Mouse (Mus musculus) liver, embryonic 16.5 days (tissue): ENCODE measurements at regions not wholly inside any gene's neighbourhood (a gene's known extent, or its start where the extent isn't known, plus 50 kb on each side); places are given as distances from the start of the nearest gene placed in this dataset.

Experiments
- ATAC-seq: fragments of 200-750 bp; cut with Nextera tagmentation; 2 replicates; pipeline ENCODE4 v1.8.0; 2017; ENCODE audit warnings: low read depth, mild to moderate bottlenecking, moderate number of reproducible peaks, moderate library complexity
- H3K27ac ChIP-seq: fragments of 300-500 bp; sonication (generic); 2 replicates; pipeline ENCODE4 v1.5.1; 2014; ENCODE audit warnings: mild to moderate bottlenecking, low read length
- H3K27me3 ChIP-seq: fragments of 300-500 bp; sonication (generic); 2 replicates; pipeline ENCODE4 v1.6.1; 2014; ENCODE audit warnings: low read depth, low read length, mixed read lengths; ENCODE audit not compliant: control insufficient read depth, insufficient read depth
- H3K36me3 ChIP-seq: fragments of 300-500 bp; sonication (generic); 2 replicates; pipeline ENCODE4 v1.6.1; 2014; ENCODE audit warnings: mild to moderate bottlenecking; ENCODE audit not compliant: control insufficient read depth, insufficient read depth
- H3K4me1 ChIP-seq: fragments of 300-500 bp; sonication (generic); 2 replicates; pipeline ENCODE4 v1.6.1; 2014; ENCODE audit warnings: low read depth, low read length, mixed read lengths; ENCODE audit not compliant: control insufficient read depth
- H3K4me2 ChIP-seq: fragments of 300-500 bp; sonication (generic); 2 replicates; pipeline ENCODE4 v1.6.1; 2014; ENCODE audit warnings: low read depth, low read length, mixed read lengths
- H3K4me3 ChIP-seq: fragments of 300-500 bp; sonication (generic); 2 replicates; pipeline ENCODE4 v1.5.1; 2014; ENCODE audit warnings: low read depth, mild to moderate bottlenecking, low read length
- H3K9ac ChIP-seq: fragments of 300-500 bp; sonication (generic); 2 replicates; pipeline ENCODE4 v1.6.1; 2014; ENCODE audit warnings: low read depth, low read length
- H3K9me3 ChIP-seq: fragments of 300-500 bp; sonication (generic); replicated peaks from 2 replicates; pipeline ENCODE4 v1.6.1; 2016; ENCODE audit warnings: low read length; ENCODE audit not compliant: control insufficient read depth
- WGBS: fragments of 180-500 bp; shearing (Covaris S2); extraction: QIAGEN DNeasy Blood & Tissue Kit; methylation state at CpG from one replicate; pipeline ENCODE4 v1.1.7; 2014; ENCODE audit not compliant: insufficient replicate concordance; 5-methylcytosine and 5-hydroxymethylcytosine counted together

- Histone ChIP-seq H3K9ac (no peak overlapping the region), H3K4me1 (no peaks in the 10 kb centered on the region), H3K27me3 (no peaks in the 10 kb centered on the region), H3K9me3 (no peaks in the 10 kb centered on the region), H3K4me3 (no peak overlapping the region), H3K36me3 (no peaks in the 10 kb centered on the region), H3K4me2 (no peak overlapping the region), H3K27ac (no peak overlapping the region)
- no peak for ATAC-seq
- WGBS = 70% methylated on average over 9 of the region's 9 CpGs
These were observed 78.2 kb upstream of the Fzd7 start for GRCm38 (mm10) chr1:59403831-59404547.

DNA sequence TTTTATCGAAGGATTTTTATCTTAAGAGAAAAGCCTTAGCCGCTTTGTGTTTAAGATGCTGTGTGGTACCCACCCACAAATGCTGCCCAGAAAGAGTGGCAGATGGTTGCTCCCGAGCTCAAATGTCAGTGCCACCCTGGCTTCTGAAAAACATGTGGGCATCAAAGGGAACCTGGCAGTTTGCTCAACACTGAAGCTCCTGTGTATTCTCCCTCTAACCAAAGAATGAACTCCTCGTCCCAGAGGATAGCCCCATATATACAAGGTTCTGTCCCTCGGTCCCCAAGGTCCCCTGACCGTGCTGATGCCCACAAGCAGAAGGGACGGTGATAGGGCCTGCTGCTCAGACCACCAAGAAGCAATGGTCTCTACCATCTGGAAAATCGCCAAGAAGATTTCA is 76.9 kb upstream of the Fzd7 start:
- H3K27me3 ChIP-seq = no peaks in the 10 kb centered on the region
- 63% methylated on average over 8 of the region's 8 CpGs for WGBS
- no peaks in the 10 kb centered on the region for H3K36me3 ChIP-seq
- no peaks in the 10 kb centered on the region for H3K9me3 ChIP-seq
- no peak for ATAC-seq
- no peak overlapping the region for H3K4me3 ChIP-seq
- H3K27ac ChIP-seq = no peak overlapping the region
- H3K4me2 ChIP-seq = no peak overlapping the region
- no peak overlapping the region for H3K9ac ChIP-seq
- H3K4me1 ChIP-seq = no peaks in the 10 kb centered on the region; the same call in 1 of the 2 replicates

DNA sequence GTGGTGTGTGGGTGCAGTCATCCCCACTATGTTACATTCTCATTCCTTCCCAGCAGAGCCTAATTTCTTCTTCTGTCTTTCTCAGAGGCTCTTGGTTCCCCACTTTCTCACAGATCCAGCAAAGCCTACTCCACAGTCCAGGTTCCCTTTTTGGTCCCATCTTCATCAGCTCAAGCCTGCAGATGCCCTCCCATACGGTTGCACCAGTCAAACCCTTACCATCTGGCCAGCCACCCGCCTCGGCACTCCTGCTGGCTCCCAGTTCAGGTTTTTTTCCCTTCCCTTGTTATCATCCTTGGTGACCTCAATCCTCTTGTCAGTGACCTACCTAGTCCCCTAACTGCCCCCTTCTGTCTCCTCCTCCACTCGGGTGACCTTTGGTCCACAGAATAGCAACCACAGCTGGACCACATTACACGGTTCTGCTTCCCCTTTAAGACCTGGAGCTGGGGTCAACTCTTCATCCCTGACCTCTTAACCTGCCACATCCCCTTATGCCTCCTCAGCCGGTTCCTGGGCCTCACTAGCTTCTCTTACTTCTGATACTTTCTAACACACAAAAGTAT is 75.4 kb upstream of the Fzd7 start:
- Histone ChIP-seq H3K27ac (no peak overlapping the region), H3K36me3 (no peaks in the 10 kb centered on the region), H3K27me3 (no peaks in the 10 kb centered on the region), H3K4me2 (no peak overlapping the region), H3K9ac (no peak overlapping the region), H3K4me3 (no peak overlapping the region), H3K9me3 (no peaks in the 10 kb centered on the region), H3K4me1 (no peaks in the 10 kb centered on the region; the same call in 1 of the 2 replicates)
- WGBS = 36% methylated on average over 6 of the region's 6 CpGs
- ATAC-seq = no peak

DNA sequence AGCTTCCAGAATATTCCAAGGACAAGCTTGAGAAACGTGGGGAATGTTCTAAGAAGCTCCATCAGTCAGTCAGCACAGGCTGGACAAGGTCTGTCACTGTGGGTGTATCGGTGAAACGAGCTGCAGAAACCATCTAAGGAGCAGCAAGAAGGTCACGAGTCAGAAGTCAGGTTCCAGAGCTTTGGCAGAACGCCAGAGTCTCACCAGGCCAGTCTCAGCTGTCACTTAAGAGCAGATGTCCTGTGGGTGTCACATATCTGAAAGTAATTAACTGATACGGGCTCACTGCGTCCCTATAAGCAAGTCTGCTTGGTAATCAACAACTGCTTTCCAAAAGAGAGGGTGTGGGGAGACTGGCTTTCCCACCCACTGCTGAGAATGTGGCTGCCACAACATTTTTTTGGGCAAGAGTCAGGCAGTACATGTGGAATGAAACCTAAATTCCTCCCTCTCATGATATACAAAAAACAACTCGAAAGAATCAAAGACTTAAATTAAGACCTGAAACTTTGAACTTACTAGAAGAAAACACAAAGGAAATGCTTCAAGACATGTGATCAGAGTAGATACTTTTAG is 72.6 kb upstream of the Fzd7 start:
- H3K27me3 ChIP-seq = no peaks in the 10 kb centered on the region
- no peaks in the 10 kb centered on the region for H3K9me3 ChIP-seq
- no peak overlapping the region for H3K27ac ChIP-seq
- no peak overlapping the region for H3K4me3 ChIP-seq
- WGBS = 20% methylated on average over 8 of the region's 8 CpGs
- no peak overlapping the region for H3K9ac ChIP-seq
- H3K4me1 ChIP-seq = no peaks in the 10 kb centered on the region; the same call in 1 of the 2 replicates
- no peaks in the 10 kb centered on the region for H3K36me3 ChIP-seq
- no peak overlapping the region for H3K4me2 ChIP-seq
- no peak for ATAC-seq

DNA sequence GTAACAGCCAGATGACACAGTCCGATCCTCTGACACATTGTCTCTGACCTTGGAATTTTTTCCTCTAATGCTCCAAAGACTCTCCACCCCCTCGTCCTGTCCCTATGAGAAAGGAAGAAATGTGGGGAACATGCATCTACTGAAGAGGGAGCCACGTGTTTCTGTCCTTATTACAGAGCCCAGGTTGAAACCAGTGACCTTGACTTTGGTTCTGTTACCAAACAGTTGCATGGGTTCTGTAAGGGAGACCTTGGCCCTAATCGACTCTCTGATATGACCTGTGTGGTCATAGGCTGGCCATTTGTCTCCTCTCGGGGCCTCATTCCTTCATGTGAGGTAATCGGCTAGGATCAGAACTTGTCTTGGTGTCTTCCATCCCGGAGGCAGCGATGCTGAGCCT is 69.0 kb upstream of the Fzd7 start:
- no peaks in the 10 kb centered on the region for H3K36me3 ChIP-seq

DNA sequence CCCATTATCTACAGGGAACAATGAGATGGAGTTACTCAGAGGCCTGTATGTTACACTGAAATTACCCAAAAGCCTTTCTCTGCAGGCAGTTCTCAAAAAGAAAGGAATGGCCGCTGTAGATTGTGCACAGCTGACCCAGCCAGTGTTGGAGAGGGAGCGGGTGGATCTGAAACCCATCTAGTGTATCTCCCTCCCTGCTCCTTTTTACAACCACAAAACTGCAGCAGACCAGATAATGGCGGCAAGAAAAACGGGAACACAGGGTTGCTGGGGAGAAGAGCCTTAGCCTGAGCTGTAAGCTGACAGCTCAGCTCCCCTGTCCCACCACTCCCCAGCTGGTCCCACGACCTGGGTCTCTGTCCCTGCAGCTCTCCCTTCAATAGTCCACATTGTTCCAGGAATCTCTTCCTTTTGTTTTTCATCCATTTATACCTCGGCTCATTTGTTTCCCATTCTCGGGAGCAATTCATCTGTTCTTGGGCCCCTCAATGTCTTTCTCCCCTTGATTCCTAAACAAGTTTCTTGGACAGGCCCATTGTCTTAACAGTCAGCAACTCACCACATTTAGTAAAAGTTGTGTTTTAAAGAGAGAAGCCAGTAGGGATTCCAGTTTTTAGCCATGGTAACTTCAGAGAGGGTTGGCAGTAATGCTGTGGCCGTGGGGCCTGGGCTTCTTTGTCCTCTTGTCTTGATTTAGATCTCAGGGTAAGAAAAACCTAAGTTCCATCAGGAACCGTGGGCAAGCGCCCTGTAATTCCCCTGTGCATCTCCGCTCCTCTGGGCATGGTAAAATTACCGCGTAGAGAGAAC is 67.6 kb upstream of the Fzd7 start:
- no peaks in the 10 kb centered on the region for H3K36me3 ChIP-seq
- H3K27me3 ChIP-seq = no peaks in the 10 kb centered on the region
- no peaks in the 10 kb centered on the region for H3K9me3 ChIP-seq
- H3K4me1 ChIP-seq = no peaks in the 10 kb centered on the region; the same call in 1 of the 2 replicates
- 54% methylated on average over 13 of the region's 13 CpGs for WGBS
- no peak overlapping the region for H3K9ac ChIP-seq
- no peak overlapping the region for H3K27ac ChIP-seq
- ATAC-seq = no peak
- H3K4me3 ChIP-seq = no peak overlapping the region
- no peak overlapping the region for H3K4me2 ChIP-seq

More for the DNA sequence above, 69.0 kb upstream of the Fzd7 start:
- no peak overlapping the region for H3K4me2 ChIP-seq
- no peaks in the 10 kb centered on the region; the same call in 1 of the 2 replicates for H3K4me1 ChIP-seq
- H3K9me3 ChIP-seq = no peaks in the 10 kb centered on the region
- no peak overlapping the region for H3K9ac ChIP-seq
- peak; percentile 11; the same call in 1 of the 2 replicates for ATAC-seq
- 58% methylated on average over 8 of the region's 8 CpGs for WGBS
- no peaks in the 10 kb centered on the region for H3K27me3 ChIP-seq
- no peak overlapping the region for H3K27ac ChIP-seq
- H3K4me3 ChIP-seq = no peak overlapping the region

DNA sequence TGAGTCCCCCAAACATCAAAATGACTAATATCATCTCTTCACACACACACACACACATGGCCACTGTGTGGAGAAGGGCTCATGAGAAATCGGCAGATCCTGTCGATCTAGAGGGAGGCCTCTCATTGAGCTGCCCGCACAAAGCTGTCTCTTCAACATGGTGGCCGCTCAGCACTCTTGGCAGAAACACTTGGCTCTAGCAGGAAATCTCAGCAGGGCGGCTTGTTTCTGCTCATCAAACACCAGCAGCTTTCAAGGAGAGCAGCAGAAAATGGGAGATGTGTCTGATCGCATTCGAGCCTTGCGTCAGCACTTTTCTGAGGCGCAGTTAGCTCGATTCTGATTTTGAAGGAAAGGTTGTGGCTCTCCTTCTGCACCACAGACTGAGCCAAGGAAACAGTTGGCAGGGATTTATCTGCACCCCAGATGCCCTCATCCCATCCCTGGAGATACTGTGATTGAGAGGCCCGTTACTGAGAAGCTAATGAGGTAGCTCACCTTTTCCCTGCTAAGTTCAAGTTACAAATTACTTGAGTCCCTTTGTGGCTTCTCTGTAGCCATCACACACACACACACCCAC is 66.4 kb upstream of the Fzd7 start:
- no peaks in the 10 kb centered on the region for H3K27me3 ChIP-seq
- WGBS = 74% methylated on average over 11 of the region's 11 CpGs
- H3K9ac ChIP-seq = no peak overlapping the region
- ATAC-seq = no peak
- H3K4me1 ChIP-seq = no peaks in the 10 kb centered on the region
- no peak overlapping the region for H3K4me3 ChIP-seq
- H3K4me2 ChIP-seq = no peak overlapping the region
- H3K36me3 ChIP-seq = no peaks in the 10 kb centered on the region
- no peaks in the 10 kb centered on the region for H3K9me3 ChIP-seq
- no peak overlapping the region for H3K27ac ChIP-seq

GRCm38 (mm10) chr1:59417317-59417716 is 64.9 kb upstream of the Fzd7 start:
- Histone ChIP-seq H3K36me3 (no peaks in the 10 kb centered on the region), H3K27me3 (no peaks in the 10 kb centered on the region), H3K4me2 (no peak overlapping the region), H3K4me3 (no peak overlapping the region), H3K4me1 (no peaks in the 10 kb centered on the region), H3K9ac (no peak overlapping the region), H3K27ac (no peak overlapping the region), H3K9me3 (no peaks in the 10 kb centered on the region)
- no peak for ATAC-seq
- 39% methylated on average over 1 of the region's 1 CpGs for WGBS
